Mouse (Mus musculus): ENCODE data around the gene Agxt. TPM values are rescaled to one million over a fixed set of nuclear protein-coding genes. Genes with fewer than 3 reads are reported as not detected.

The Agxt gene
- polyA plus RNA-seq, 1 experiment: not detected

DNA sequence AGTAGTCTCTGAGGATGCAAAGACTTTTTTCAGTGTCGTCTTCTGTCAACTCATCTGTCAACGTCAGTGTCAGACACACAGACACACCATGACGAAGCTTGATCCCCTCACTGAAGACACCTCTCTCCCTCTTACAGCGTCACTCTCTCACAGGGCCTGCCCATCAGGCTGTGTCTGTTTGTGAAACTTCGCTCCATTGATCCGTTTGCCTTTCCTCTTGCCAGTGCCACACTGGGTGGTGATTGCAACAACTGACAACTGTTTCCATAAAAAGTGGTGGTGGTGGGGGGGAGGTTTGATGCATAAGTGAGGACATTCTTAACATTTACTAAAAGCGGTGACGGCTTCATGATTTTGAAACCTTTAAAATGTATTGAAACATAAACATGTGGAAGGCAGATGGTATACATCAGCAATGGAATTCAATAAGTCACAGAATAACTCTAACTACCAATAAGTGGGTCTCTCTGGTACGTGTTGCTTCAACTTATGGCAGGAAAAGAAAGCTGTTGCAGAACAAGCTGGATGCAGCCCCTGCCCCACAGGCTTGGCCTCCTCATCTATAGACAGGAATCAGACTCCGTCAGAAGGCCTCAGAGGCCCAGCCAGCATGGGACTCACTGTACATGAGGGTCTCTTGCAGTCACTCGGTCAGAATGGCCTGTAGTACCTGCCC is 11.7 kb upstream of the Agxt start:
- no peak for TF ChIP-seq CTCF (IDR thresholded peaks at IDR 0.05; ENCODE audit: low read depth, low read length)
- TF ChIP-seq EP300 (IDR thresholded peaks at IDR 0.05; ENCODE audit: insufficient read depth, low read depth, low read length): no peak
- TF ChIP-seq POLR2A (IDR thresholded peaks at IDR 0.05; ENCODE audit: insufficient read depth, low read length): no peak
- no peaks in the 10 kb centered on the region for H3K9me3 ChIP-seq (replicated peaks; ENCODE audit: control insufficient read depth, insufficient read depth, low read length, poor library complexity, severe bottlenecking)
- no peak overlapping the region for H3K4me3 ChIP-seq (ENCODE audit: low read depth, low read length)
- H3K36me3 ChIP-seq (ENCODE audit: control insufficient read depth, insufficient read depth, low read length, poor library complexity, severe bottlenecking): no peaks in the 10 kb centered on the region
- no peak overlapping the region for H3K9ac ChIP-seq (ENCODE audit: low read depth, poor library complexity, severe bottlenecking)
- no peaks in the 10 kb centered on the region for H3K4me1 ChIP-seq (ENCODE audit: control insufficient read depth, insufficient read depth, low read length)
- no peak overlapping the region for H3K27ac ChIP-seq (ENCODE audit: insufficient read depth, low read length)
- no peaks in the 10 kb centered on the region for H3K27me3 ChIP-seq (ENCODE audit: control insufficient read depth, insufficient read depth, low read length, poor library complexity, severe bottlenecking)

DNA sequence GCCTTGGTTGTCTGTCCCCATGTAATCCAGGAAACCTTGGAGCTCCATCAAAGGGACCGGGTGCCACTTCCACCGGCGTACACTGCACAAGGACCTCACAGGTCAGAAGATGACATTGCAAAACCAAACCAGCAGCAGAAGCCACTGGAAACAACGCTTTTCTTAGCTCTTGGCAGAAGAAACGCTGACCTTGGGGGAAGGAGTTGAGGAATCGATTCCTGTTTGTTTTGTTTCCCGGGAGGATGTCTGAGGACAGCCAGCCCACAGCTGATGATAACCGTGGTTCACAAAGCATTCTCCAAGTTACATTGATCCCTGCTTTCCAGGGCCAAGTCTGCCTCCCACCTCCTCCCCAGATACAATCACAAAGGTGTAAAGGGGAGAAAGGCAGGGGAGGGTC is 11.0 kb upstream of the Agxt start:
- no peaks in the 10 kb centered on the region for H3K36me3 ChIP-seq (ENCODE audit: control insufficient read depth, insufficient read depth, low read length, poor library complexity, severe bottlenecking)
- H3K9ac ChIP-seq (ENCODE audit: low read depth, poor library complexity, severe bottlenecking): no peak overlapping the region
- H3K4me3 ChIP-seq (ENCODE audit: low read depth, low read length): no peak overlapping the region
- no peaks in the 10 kb centered on the region for H3K9me3 ChIP-seq (replicated peaks; ENCODE audit: control insufficient read depth, insufficient read depth, low read length, poor library complexity, severe bottlenecking)
- H3K4me1 ChIP-seq (ENCODE audit: control insufficient read depth, insufficient read depth, low read length): no peaks in the 10 kb centered on the region
- no peaks in the 10 kb centered on the region for H3K27me3 ChIP-seq (ENCODE audit: control insufficient read depth, insufficient read depth, low read length, poor library complexity, severe bottlenecking)
- no peak overlapping the region for H3K27ac ChIP-seq (ENCODE audit: insufficient read depth, low read length)
- TF ChIP-seq CTCF (IDR thresholded peaks at IDR 0.05; ENCODE audit: low read depth, low read length) (no peak), POLR2A (IDR thresholded peaks at IDR 0.05; ENCODE audit: insufficient read depth, low read length) (no peak), EP300 (IDR thresholded peaks at IDR 0.05; ENCODE audit: insufficient read depth, low read depth, low read length) (no peak)

DNA sequence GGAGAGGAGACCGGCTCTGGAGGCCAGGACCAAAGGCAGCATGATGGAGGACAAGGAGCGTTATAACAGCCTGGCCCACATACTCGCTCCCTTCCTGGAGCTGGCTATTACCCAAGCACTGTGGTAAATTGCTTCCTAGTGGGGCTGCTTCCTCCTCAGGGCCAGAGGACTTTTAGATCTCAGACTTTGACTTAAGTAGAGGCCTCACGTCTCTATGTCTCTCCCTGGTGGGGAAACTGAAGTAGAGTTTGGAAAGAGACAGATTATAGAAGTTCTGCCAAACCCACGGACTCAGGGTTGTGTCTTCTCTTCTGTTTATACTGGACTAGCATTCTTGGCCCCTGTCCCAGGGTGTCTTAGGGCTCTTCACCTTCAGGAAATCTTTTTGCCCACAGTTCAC is 9.8 kb upstream of the Agxt start:
- Histone ChIP-seq H3K27ac (ENCODE audit: insufficient read depth, low read length) (no peak overlapping the region), H3K9me3 (replicated peaks; ENCODE audit: control insufficient read depth, insufficient read depth, low read length, poor library complexity, severe bottlenecking) (no peaks in the 10 kb centered on the region), H3K27me3 (ENCODE audit: control insufficient read depth, insufficient read depth, low read length, poor library complexity, severe bottlenecking) (no peaks in the 10 kb centered on the region), H3K36me3 (ENCODE audit: control insufficient read depth, insufficient read depth, low read length, poor library complexity, severe bottlenecking) (no peaks in the 10 kb centered on the region), H3K4me3 (ENCODE audit: low read depth, low read length) (no peak overlapping the region), H3K9ac (ENCODE audit: low read depth, poor library complexity, severe bottlenecking) (no peak overlapping the region), H3K4me1 (ENCODE audit: control insufficient read depth, insufficient read depth, low read length) (no peaks in the 10 kb centered on the region)
- TF ChIP-seq CTCF (IDR thresholded peaks at IDR 0.05; ENCODE audit: low read depth, low read length) (no peak), EP300 (IDR thresholded peaks at IDR 0.05; ENCODE audit: insufficient read depth, low read depth, low read length) (no peak), POLR2A (IDR thresholded peaks at IDR 0.05; ENCODE audit: insufficient read depth, low read length) (no peak)

DNA sequence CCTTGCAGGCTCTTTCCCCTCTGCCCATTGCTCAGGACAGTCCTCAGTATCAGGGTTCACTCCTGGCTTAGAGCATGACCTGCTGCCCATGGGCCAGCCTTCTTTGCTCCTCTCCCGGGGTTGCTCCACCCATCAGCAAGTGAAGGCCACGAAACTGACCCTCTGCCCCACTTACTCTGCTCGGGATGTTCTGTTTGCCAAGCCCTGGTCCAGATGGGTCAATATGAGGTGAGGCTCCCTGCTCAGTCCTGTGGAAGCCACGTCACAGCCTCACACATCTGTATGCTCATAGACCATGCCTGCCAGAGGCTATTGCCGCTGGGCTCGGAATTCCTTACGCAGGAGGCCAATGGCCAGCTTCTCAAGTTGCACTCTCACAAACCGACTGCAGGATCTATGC is 6.8 kb upstream of the Agxt start:
- no peak for TF ChIP-seq CTCF (IDR thresholded peaks at IDR 0.05; ENCODE audit: low read depth, low read length)
- TF ChIP-seq EP300 (IDR thresholded peaks at IDR 0.05; ENCODE audit: insufficient read depth, low read depth, low read length): no peak
- TF ChIP-seq POLR2A (IDR thresholded peaks at IDR 0.05; ENCODE audit: insufficient read depth, low read length): no peak
- Histone ChIP-seq H3K27ac (ENCODE audit: insufficient read depth, low read length) (no peak overlapping the region), H3K36me3 (ENCODE audit: control insufficient read depth, insufficient read depth, low read length, poor library complexity, severe bottlenecking) (no peaks in the 10 kb centered on the region), H3K27me3 (ENCODE audit: control insufficient read depth, insufficient read depth, low read length, poor library complexity, severe bottlenecking) (no peaks in the 10 kb centered on the region), H3K9me3 (replicated peaks; ENCODE audit: control insufficient read depth, insufficient read depth, low read length, poor library complexity, severe bottlenecking) (no peaks in the 10 kb centered on the region), H3K9ac (ENCODE audit: low read depth, poor library complexity, severe bottlenecking) (no peak overlapping the region), H3K4me3 (ENCODE audit: low read depth, low read length) (no peak overlapping the region), H3K4me1 (ENCODE audit: control insufficient read depth, insufficient read depth, low read length) (no peaks in the 10 kb centered on the region)

DNA sequence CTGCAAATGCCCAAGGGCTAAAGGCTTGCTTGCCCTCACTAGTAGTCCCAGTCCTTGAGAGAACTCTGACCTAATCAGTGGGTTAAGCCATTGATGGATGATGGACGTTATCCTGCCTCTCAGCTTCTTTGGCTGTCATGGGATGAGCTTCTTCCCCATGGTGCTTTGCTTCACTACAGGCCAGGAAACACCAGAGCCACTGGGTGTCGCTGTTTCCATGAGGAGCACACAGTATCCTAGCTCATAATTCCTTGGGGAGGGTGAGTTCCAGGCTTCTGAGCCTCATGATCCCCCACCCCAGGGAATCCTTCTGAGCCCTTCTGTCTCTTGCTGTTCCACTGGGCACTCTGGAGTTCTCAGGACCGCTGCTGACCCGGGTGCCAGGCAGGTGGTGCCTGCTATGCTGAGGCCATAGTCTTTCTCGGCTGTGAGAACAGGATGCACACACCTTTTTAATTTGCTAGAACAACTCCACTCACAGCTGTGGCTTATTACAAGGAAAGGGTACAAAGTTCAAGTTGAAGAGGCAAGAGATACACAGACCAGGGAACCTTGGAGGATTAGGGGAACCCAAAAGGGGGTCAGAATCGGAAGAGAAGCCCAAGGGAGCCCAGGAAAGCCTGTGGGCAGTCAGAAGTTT is 6.2 kb upstream of the Agxt start:
- H3K9ac ChIP-seq (ENCODE audit: low read depth, poor library complexity, severe bottlenecking): no peak overlapping the region
- H3K4me1 ChIP-seq (ENCODE audit: control insufficient read depth, insufficient read depth, low read length): no peaks in the 10 kb centered on the region
- H3K36me3 ChIP-seq (ENCODE audit: control insufficient read depth, insufficient read depth, low read length, poor library complexity, severe bottlenecking): no peaks in the 10 kb centered on the region
- no peak overlapping the region for H3K27ac ChIP-seq (ENCODE audit: insufficient read depth, low read length)
- TF ChIP-seq CTCF (IDR thresholded peaks at IDR 0.05; ENCODE audit: low read depth, low read length) (peak; percentile 74), POLR2A (IDR thresholded peaks at IDR 0.05; ENCODE audit: insufficient read depth, low read length) (no peak)
- H3K9me3 ChIP-seq (replicated peaks; ENCODE audit: control insufficient read depth, insufficient read depth, low read length, poor library complexity, severe bottlenecking): no peaks in the 10 kb centered on the region
- H3K27me3 ChIP-seq (ENCODE audit: control insufficient read depth, insufficient read depth, low read length, poor library complexity, severe bottlenecking): no peaks in the 10 kb centered on the region
- no peak overlapping the region for H3K4me3 ChIP-seq (ENCODE audit: low read depth, low read length)

DNA sequence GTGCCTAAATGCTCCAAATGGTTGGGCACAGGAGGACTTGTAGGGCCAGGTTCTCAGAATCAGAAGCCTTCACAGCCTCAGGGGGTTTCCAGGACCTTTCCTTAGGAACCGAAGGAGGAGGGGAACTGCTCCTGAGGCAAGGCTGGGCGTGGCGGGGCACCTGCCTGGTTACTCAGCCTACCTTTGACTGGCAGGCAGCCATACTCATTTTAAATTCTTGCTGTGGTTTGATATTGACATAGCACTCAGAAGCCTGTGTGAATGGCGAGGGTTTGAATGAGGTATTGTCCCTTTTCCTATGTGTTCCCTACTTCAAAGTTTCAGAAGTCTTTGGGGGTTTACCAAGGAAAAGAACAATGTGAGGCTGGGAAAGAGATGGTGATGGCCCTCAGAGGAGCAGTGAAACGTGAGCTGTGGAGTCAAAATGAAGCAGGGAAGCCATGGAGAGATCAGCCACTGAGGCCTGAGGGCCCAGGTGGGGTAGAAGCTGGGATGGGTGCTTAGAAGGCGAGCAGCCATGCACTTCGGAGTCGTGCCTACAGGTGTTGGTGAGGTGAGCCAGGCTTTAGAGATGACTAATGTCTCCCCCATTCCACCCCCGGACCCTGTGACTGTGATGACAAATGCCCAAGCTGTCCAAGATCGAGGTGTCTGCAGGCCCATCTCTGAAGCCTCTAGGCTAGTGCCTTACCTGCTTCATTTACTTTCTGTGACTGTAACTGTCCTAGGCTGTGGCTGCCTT is 4.6 kb upstream of the Agxt start:
- no peak overlapping the region for H3K9ac ChIP-seq (ENCODE audit: low read depth, poor library complexity, severe bottlenecking)
- H3K9me3 ChIP-seq (replicated peaks; ENCODE audit: control insufficient read depth, insufficient read depth, low read length, poor library complexity, severe bottlenecking): no peaks in the 10 kb centered on the region
- H3K27me3 ChIP-seq (ENCODE audit: control insufficient read depth, insufficient read depth, low read length, poor library complexity, severe bottlenecking): no peaks in the 10 kb centered on the region
- no peaks in the 10 kb centered on the region for H3K4me1 ChIP-seq (ENCODE audit: control insufficient read depth, insufficient read depth, low read length)
- no peak overlapping the region for H3K27ac ChIP-seq (ENCODE audit: insufficient read depth, low read length)
- H3K4me3 ChIP-seq (ENCODE audit: low read depth, low read length): no peak overlapping the region
- TF ChIP-seq CTCF (IDR thresholded peaks at IDR 0.05; ENCODE audit: low read depth, low read length): no peak
- no peak for TF ChIP-seq POLR2A (IDR thresholded peaks at IDR 0.05; ENCODE audit: insufficient read depth, low read length)
- no peak for TF ChIP-seq EP300 (IDR thresholded peaks at IDR 0.05; ENCODE audit: insufficient read depth, low read depth, low read length)
- no peaks in the 10 kb centered on the region for H3K36me3 ChIP-seq (ENCODE audit: control insufficient read depth, insufficient read depth, low read length, poor library complexity, severe bottlenecking)

Measured in ES-Bruce4 (cell line).